Mouse (Mus musculus) myocyte (in vitro differentiated cells): ENCODE results near the gene Svop.

Source experiments
- MAX ChIP-seq: IDR thresholded peaks from one replicate; pipeline ENCODE4 v1.6.1; 2011; ENCODE audit warnings: low read depth, mild to moderate bottlenecking, control low read depth
- MYOD1 ChIP-seq, 3 experiments: IDR thresholded peaks; one replicate each; pipeline ENCODE4 v1.6.1; 2011; ENCODE audit warnings: control low read depth in 2 of 3, low read depth in 2 of 3, mild to moderate bottlenecking in 2 of 3, moderate library complexity in 1 of 3; ENCODE audit not compliant: insufficient read length in 2 of 3, control insufficient read depth in 1 of 3
- MYOG ChIP-seq, 3 experiments: IDR thresholded peaks; one replicate each; pipeline ENCODE4 v1.6.1; 2011; ENCODE audit warnings: control low read depth in 2 of 3, low read depth in 2 of 3, mild to moderate bottlenecking in 2 of 3; ENCODE audit not compliant: insufficient read length in 2 of 3, control insufficient read depth in 1 of 3, insufficient read depth in 1 of 3
- POLR2A ChIP-seq: IDR thresholded peaks from one replicate; pipeline ENCODE4 v1.6.1; 2011; ENCODE audit warnings: low read depth, mild to moderate bottlenecking, control low read depth, moderate library complexity; ENCODE audit not compliant: insufficient read length
- SRF ChIP-seq: IDR thresholded peaks from one replicate; pipeline ENCODE4 v1.6.1; 2011; ENCODE audit warnings: low read depth; ENCODE audit not compliant: control insufficient read depth, insufficient read length
- TCF12 ChIP-seq: IDR thresholded peaks from one replicate; pipeline ENCODE4 v1.6.1; 2011; ENCODE audit warnings: mild to moderate bottlenecking, control low read depth; ENCODE audit not compliant: poor library complexity, insufficient read depth, severe bottlenecking
- TCF3 ChIP-seq: IDR thresholded peaks from one replicate; pipeline ENCODE4 v1.6.1; 2011; ENCODE audit warnings: low read depth, control low read depth; ENCODE audit not compliant: insufficient read length
- USF1 ChIP-seq: IDR thresholded peaks from one replicate; pipeline ENCODE4 v1.6.1; 2011; ENCODE audit warnings: low read depth, mild to moderate bottlenecking, control low read depth, moderate library complexity

GRCm38 (mm10) chr5:114087875-114088480 lies 3.4 kb downstream of the Svop start:
- TF ChIP-seq POLR2A (no peak), MYOG (IDR thresholded peaks at IDR 0.05; ENCODE audit: control insufficient read depth in 1 of 3, insufficient read depth in 1 of 3, insufficient read length in 2 of 3, low read depth in 2 of 3) (no peak), TCF3 (no peak), SRF (no peak), MAX (no peak), USF1 (no peak), MYOD1 (IDR thresholded peaks at IDR 0.05; ENCODE audit: control insufficient read depth in 1 of 3, insufficient read length in 2 of 3, low read depth in 2 of 3) (no peak), TCF12 (no peak)
